Mouse (Mus musculus) intestine, embryonic 15.5 days (tissue): ENCODE results near the gene Olfr1277. TPM values are rescaled to one million over a fixed set of nuclear protein-coding genes. Genes with fewer than 3 reads are reported as not detected.

Source experiments
- ATAC-seq: fragments of 200-750 bp; cut with Nextera tagmentation; 2 replicates; pipeline ENCODE4 v1.8.0; 2017; ENCODE audit warnings: moderate TSS enrichment, moderate library complexity
- H3K27ac ChIP-seq: fragments of 300-500 bp; sonication (generic); 2 replicates; pipeline ENCODE4 v1.5.1; 2015; ENCODE audit warnings: mild to moderate bottlenecking, inconsistent platforms
- H3K27me3 ChIP-seq: fragments of 300-500 bp; sonication (generic); replicated peaks from 2 replicates; pipeline ENCODE4 v1.6.1; 2015; ENCODE audit warnings: inconsistent platforms
- H3K36me3 ChIP-seq: fragments of 300-500 bp; sonication (generic); 2 replicates; pipeline ENCODE4 v1.6.1; 2015; ENCODE audit warnings: inconsistent platforms
- H3K4me1 ChIP-seq: fragments of 300-500 bp; sonication (generic); replicated peaks from 2 replicates; pipeline ENCODE4 v1.6.1; 2015; ENCODE audit warnings: inconsistent platforms
- H3K4me2 ChIP-seq: fragments of 300-500 bp; sonication (generic); replicated peaks from 2 replicates; pipeline ENCODE4 v1.6.1; 2015; ENCODE audit warnings: mild to moderate bottlenecking, inconsistent platforms
- H3K4me3 ChIP-seq: fragments of 300-500 bp; sonication (generic); replicated peaks from 2 replicates; pipeline ENCODE4 v1.5.1; 2015; ENCODE audit warnings: inconsistent platforms
- H3K9ac ChIP-seq: fragments of 300-500 bp; sonication (generic); 2 replicates; pipeline ENCODE4 v1.6.1; 2015; ENCODE audit warnings: inconsistent platforms
- H3K9me3 ChIP-seq: fragments of 300-500 bp; sonication (generic); 2 replicates; pipeline ENCODE4 v1.6.1; 2016; ENCODE audit warnings: inconsistent platforms
- WGBS: fragments of 180-500 bp; shearing (Covaris S2); methylation state at CpG from one replicate; pipeline ENCODE4 v1.1.7; 2015; 5-methylcytosine and 5-hydroxymethylcytosine counted together
- polyA plus RNA-seq: library from polyadenylated mRNA; unstranded; fragments of >200 nt; fragmentation: Nextera tagmentation; extraction: Ambion mirVana; gene quantifications from 2 replicates; pipeline ENCODE4 v1.2.1, GENCODE M21; 2015

The Olfr1277 gene
- polyA plus RNA-seq, result not detected in 2 replicates

DNA sequence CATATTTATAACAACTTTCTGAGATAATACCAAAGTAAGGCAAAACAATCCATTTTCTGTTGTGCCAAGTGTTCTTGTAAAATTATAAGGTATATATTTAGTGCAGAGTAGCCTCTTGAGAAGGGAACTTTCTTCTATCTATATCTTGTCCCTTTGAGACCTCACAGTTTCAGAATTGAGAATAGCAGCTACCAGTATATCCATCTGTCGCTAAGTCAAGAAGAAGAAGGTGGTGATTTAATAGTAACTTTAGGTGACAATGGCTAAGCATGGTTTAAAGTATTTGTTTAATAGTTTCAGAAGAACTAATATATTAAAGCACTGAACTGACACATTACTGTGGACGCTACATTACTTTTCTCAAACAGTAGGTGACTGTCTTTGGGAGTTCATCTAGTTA is at the start of gene Olfr1277:
Gene Olfr1277, minus strand, starts transcription at position 101 of the 400 bp plus-strand sequence.
- Histone ChIP-seq H3K4me2 (no peak within 1 kb of the TSS), H3K9ac (no peak within 1 kb of the TSS), H3K4me1 (no peaks in the 10 kb centered on the region), H3K9me3 (no peaks in the 10 kb centered on the region), H3K36me3 (no peaks in the 10 kb centered on the region), H3K27me3 (no peaks in the 10 kb centered on the region), H3K27ac (no peak within 1 kb of the TSS), H3K4me3 (no peak within 1 kb of the TSS)
- no peak for ATAC-seq
- WGBS, result 69% methylated on average over 2 of the region's 2 CpGs

DNA sequence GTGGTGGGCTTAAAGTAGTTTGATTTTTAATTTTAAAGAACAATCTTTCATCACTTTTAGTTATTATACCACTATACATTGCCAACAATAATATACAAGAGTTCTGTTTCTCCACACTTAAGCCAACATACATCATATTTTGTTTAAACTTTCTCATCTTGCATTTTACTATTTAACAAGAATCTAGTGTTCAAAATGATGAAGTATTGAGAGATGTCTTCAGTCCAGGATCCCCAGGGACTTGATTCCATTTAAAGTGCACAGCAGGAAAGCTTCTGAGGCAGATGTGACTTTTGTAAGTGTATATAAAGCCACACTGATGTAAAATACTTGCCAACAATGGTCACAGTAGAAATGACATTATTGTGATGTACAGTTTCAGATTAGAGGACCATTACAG is 39.8 kb upstream of the Olfr1277 start, which contains the start of gene Olfr1280:
Gene Olfr1280, plus strand, starts transcription at position 301 of the 400 bp plus-strand sequence.
- no peaks in the 10 kb centered on the region for H3K36me3 ChIP-seq
- no peaks in the 10 kb centered on the region for H3K4me1 ChIP-seq
- no peak within 1 kb of the TSS for H3K27ac ChIP-seq
- no peaks in the 10 kb centered on the region for H3K9me3 ChIP-seq
- H3K9ac ChIP-seq, result no peak within 1 kb of the TSS
- no peaks in the 10 kb centered on the region for H3K27me3 ChIP-seq
- no peak within 1 kb of the TSS for H3K4me3 ChIP-seq
- H3K4me2 ChIP-seq, result no peak within 1 kb of the TSS
- ATAC-seq, result no peak

DNA sequence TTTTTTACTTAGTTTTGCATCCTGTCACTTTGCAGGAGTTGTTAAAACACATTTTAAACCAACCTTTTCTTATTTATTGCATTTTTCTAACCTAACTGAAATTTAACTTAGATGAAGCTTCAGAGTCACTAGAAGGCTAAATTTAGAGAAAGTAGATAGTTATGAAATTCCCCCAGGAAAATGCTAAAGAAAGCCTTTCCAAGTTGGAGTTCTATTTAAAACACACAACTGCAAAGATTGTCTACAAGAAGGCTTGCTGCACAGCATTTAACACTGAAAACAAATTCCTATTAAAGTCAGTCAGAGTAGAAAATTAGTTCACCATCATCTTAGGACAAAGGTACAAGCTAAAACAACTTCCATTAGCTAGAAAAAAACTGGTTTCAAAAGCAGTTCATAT is 26.5 kb upstream of the Olfr1277 start, which contains the start of gene Olfr1279:
Gene Olfr1279, plus strand, starts transcription at position 262 of the 400 bp plus-strand sequence.
- Histone ChIP-seq H3K27me3 (no peaks in the 10 kb centered on the region), H3K9me3 (no peaks in the 10 kb centered on the region), H3K9ac (no peak within 1 kb of the TSS), H3K4me2 (no peak within 1 kb of the TSS), H3K36me3 (no peaks in the 10 kb centered on the region), H3K4me1 (no peaks in the 10 kb centered on the region), H3K4me3 (no peak within 1 kb of the TSS), H3K27ac (no peak within 1 kb of the TSS)
- ATAC-seq, result no peak

DNA sequence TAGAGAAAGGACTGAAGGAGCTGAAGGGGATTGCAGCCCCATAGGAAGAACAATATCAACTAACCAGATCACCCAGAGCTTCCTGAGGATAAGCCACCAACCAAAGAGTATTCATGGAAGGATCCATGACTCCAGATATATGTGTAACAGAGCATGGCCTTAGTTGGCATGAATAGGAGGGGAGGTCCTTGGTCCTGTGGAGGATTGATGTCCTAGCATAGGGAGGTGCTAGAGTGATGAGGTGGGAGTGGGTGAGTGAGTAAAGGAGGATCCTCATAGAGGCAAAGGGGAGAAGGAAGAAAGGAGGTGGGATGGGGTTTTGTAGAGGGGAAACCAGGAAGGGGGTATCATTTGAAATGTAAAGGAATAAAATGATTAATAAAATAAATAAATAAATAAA is 24.6 kb upstream of the Olfr1277 start:
- no peak overlapping the region for H3K4me3 ChIP-seq
- ATAC-seq, result no peak
- H3K27me3 ChIP-seq, result no peaks in the 10 kb centered on the region
- no peaks in the 10 kb centered on the region for H3K4me1 ChIP-seq
- no peak overlapping the region for H3K27ac ChIP-seq
- H3K4me2 ChIP-seq, result no peak overlapping the region
- H3K9ac ChIP-seq, result no peak overlapping the region
- H3K36me3 ChIP-seq, result no peaks in the 10 kb centered on the region
- H3K9me3 ChIP-seq, result no peaks in the 10 kb centered on the region

DNA sequence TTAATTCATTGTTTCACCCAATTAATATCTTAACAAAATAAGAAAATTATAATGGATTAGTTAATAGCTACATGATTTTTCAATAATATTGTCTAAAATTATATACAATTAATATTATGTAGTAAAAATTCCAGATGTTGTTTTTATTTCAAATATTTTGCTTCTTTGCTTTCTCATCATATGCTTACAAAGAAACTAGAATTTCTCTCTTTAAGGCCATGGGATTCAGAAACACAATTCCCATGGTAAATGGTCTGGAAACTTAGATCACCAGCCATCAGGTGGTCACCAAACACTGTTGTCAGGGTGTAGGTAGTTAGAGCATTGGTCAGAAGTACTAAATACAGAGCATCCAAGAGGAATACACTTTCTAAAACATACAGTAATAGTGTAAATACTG is 15.9 kb upstream of the Olfr1277 start, which contains the start of gene Olfr1278:
Gene Olfr1278, plus strand, starts transcription at position 301 of the 400 bp plus-strand sequence.
- H3K27ac ChIP-seq, result no peak within 1 kb of the TSS
- no peak within 1 kb of the TSS for H3K4me3 ChIP-seq
- H3K27me3 ChIP-seq, result no peaks in the 10 kb centered on the region
- no peaks in the 10 kb centered on the region for H3K4me1 ChIP-seq
- H3K9ac ChIP-seq, result no peak within 1 kb of the TSS
- H3K9me3 ChIP-seq, result no peaks in the 10 kb centered on the region
- no peaks in the 10 kb centered on the region for H3K36me3 ChIP-seq
- no peak for ATAC-seq
- H3K4me2 ChIP-seq, result no peak within 1 kb of the TSS

DNA sequence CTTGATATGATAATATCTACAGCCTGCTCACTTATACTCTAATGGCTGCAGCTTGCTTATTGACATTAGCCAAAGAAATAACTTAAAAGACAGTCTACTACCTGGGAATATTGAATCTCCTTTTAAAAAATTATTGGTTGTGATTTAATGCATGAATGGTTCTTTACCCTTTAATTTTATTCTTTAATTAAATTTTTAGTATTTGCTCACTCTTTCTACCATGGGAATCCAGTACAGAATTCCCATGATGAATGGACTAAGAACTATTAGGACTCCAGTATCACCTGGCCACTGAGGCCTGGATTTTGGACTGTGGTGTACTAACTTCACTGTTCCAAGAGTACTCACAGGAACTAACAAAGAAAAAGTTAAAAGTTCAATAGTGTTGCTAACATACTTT is 19.7 kb downstream of the Olfr1277 start, which contains the start of gene Olfr1276:
Gene Olfr1276, plus strand, starts transcription at position 301 of the 400 bp plus-strand sequence.
- H3K36me3 ChIP-seq, result no peaks in the 10 kb centered on the region
- no peaks in the 10 kb centered on the region for H3K9me3 ChIP-seq
- no peaks in the 10 kb centered on the region for H3K27me3 ChIP-seq
- no peak within 1 kb of the TSS for H3K4me3 ChIP-seq
- no peaks in the 10 kb centered on the region for H3K4me1 ChIP-seq
- no peak within 1 kb of the TSS for H3K4me2 ChIP-seq
- no peak within 1 kb of the TSS for H3K27ac ChIP-seq
- no peak within 1 kb of the TSS for H3K9ac ChIP-seq
- ATAC-seq, result no peak

DNA sequence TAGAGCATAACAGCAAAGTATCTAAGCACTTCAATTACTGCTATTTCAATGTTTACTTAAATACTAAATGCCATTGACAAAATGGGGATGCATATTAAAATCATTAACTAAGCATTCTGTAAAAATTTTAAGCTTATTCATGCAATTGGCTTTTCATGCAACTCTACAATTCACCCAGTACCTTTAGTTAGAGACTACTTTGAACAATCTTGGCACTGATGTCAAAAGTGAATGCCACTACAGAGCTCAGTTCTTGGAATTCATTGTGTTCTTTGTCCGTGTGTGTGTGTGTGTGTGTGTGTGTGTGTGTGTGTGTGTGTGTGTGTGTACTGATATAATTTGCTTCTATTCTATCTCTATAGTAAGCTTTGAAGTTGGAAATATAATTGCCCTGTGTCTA is 38.7 kb downstream of the Olfr1277 start, which contains the start of gene Olfr1275:
Gene Olfr1275, minus strand, starts transcription at position 101 of the 400 bp plus-strand sequence.
- no peak for ATAC-seq
- Histone ChIP-seq H3K4me2 (no peak within 1 kb of the TSS), H3K9me3 (no peaks in the 10 kb centered on the region), H3K4me3 (no peak within 1 kb of the TSS), H3K4me1 (no peaks in the 10 kb centered on the region), H3K36me3 (no peaks in the 10 kb centered on the region), H3K27me3 (no peaks in the 10 kb centered on the region), H3K9ac (no peak within 1 kb of the TSS), H3K27ac (no peak within 1 kb of the TSS)
- WGBS, result 79% methylated on average over 1 of the region's 1 CpGs

DNA sequence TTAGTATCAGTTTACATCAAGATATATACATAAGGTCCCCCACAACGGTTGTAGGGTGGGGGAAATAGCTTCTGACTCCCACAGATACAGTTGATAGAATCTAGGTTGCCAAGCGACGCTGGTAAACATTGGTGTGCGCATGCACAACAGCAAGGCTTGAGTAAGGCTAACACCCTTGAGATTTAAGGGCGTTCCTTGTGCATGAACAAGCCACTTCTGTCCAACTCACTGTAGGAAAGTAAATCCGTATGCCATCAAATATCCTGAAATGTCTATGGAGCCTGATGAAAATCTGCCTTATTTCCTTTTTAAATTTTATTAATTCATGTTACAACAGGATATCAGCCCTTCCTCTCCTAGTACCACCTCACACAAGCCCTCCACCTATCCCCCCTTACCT is 44.4 kb downstream of the Olfr1277 start, which contains the start of gene 4930430A15Rik:
Gene 4930430A15Rik, minus strand, starts transcription at position 101 of the 400 bp plus-strand sequence.
- Histone ChIP-seq H3K27ac (no peak within 1 kb of the TSS), H3K4me2 (no peak within 1 kb of the TSS), H3K9me3 (no peaks in the 10 kb centered on the region), H3K4me1 (no peaks in the 10 kb centered on the region), H3K27me3 (no peaks in the 10 kb centered on the region), H3K4me3 (no peak within 1 kb of the TSS), H3K36me3 (no peaks in the 10 kb centered on the region), H3K9ac (no peak within 1 kb of the TSS)
- 84% methylated on average over 6 of the region's 6 CpGs for WGBS
- no peak for ATAC-seq

Other genes with a start within 250 kb of the Olfr1277 start
- not detected in 2 replicates for gene Gm13941, start 168.1 kb downstream of the Olfr1277 start, polyA plus RNA-seq
- gene Gm15130, start 121.2 kb downstream of the Olfr1277 start, polyA plus RNA-seq, result not detected in 2 replicates
- gene 4930430A15Rik, start 44.5 kb downstream of the Olfr1277 start, polyA plus RNA-seq, result not detected in 2 replicates
- not detected in 2 replicates for gene Olfr1275, start 38.8 kb downstream of the Olfr1277 start, polyA plus RNA-seq
- not detected in 2 replicates for gene Olfr1276, start 19.6 kb downstream of the Olfr1277 start, polyA plus RNA-seq
- gene Olfr1278, start 16.0 kb upstream of the Olfr1277 start, polyA plus RNA-seq, result not detected in 2 replicates
- not detected in 2 replicates for gene Olfr1279, start 26.5 kb upstream of the Olfr1277 start, polyA plus RNA-seq
- gene Olfr1280, start 39.9 kb upstream of the Olfr1277 start, polyA plus RNA-seq, result not detected in 2 replicates
- not detected in 2 replicates for gene Olfr1281, start 52.4 kb upstream of the Olfr1277 start, polyA plus RNA-seq
- not detected in 2 replicates for gene Olfr1282, start 62.0 kb upstream of the Olfr1277 start, polyA plus RNA-seq
- not detected in 2 replicates for gene Olfr1283, start 92.7 kb upstream of the Olfr1277 start, polyA plus RNA-seq
- not detected in 2 replicates for gene Olfr1284, start 101.4 kb upstream of the Olfr1277 start, polyA plus RNA-seq
- not detected in 2 replicates for gene Olfr1286, start 149.0 kb upstream of the Olfr1277 start, polyA plus RNA-seq
- not detected in 2 replicates for gene Olfr1287, start 175.0 kb upstream of the Olfr1277 start, polyA plus RNA-seq
- not detected in 2 replicates for gene Olfr1288, start 200.0 kb upstream of the Olfr1277 start, polyA plus RNA-seq
- not detected in 2 replicates for gene Olfr1289, start 206.7 kb upstream of the Olfr1277 start, polyA plus RNA-seq
- not detected in 2 replicates for gene Olfr1290, start 219.7 kb upstream of the Olfr1277 start, polyA plus RNA-seq
- not detected in 2 replicates for gene Olfr1291-ps1, start 223.1 kb upstream of the Olfr1277 start, polyA plus RNA-seq